Mouse (Mus musculus): Measurements from ENCODE around the gene Osr1. TPM values are rescaled to one million over a fixed set of nuclear protein-coding genes. Genes with fewer than 3 reads are reported as not detected.

Osr1 gene
- polyA plus RNA-seq, 1 experiment from 2014 or later: 15.6 TPM

GRCm38 (mm10) chr12:9582248-9582995 is 12.5 kb downstream of the Osr1 start:
- Histone ChIP-seq H3K36me3 (ENCODE audit: control insufficient read depth, insufficient read depth, low read length) (no peaks in the 10 kb centered on the region), H3K4me3 (ENCODE audit: low read depth, low read length) (no peak overlapping the region), H3K9ac (ENCODE audit: low read length) (no peak overlapping the region), H3K27ac (ENCODE audit: low read depth, low read length) (no peak overlapping the region), H3K9me3 (ENCODE audit: control insufficient read depth, low read length) (no peaks in the 10 kb centered on the region), H3K4me1 (ENCODE audit: control insufficient read depth, insufficient read depth, low read length) (no peaks in the 10 kb centered on the region), H3K27me3 (ENCODE audit: control insufficient read depth, insufficient read depth, low read length) (peaks cover 71% of the 10 kb centered on the region), H3K4me2 (no peak overlapping the region)
- peak; percentile 89 for DNase-seq (ENCODE audit: low spot score, missing footprints)
- no peak for ATAC-seq (ENCODE audit: low FRiP score)
- WGBS: 3% methylated on average over 14 of the region's 14 CpGs

- Histone ChIP-seq H3K9ac (ENCODE audit: low read length) (no peak overlapping the region), H3K36me3 (ENCODE audit: control insufficient read depth, insufficient read depth, low read length) (no peaks in the 10 kb centered on the region), H3K4me1 (ENCODE audit: control insufficient read depth, insufficient read depth, low read length) (no peaks in the 10 kb centered on the region), H3K4me3 (ENCODE audit: low read depth, low read length) (no peak overlapping the region), H3K9me3 (ENCODE audit: control insufficient read depth, low read length) (no peaks in the 10 kb centered on the region), H3K27me3 (ENCODE audit: control insufficient read depth, insufficient read depth, low read length) (peaks cover 61% of the 10 kb centered on the region), H3K27ac (ENCODE audit: low read depth, low read length) (no peak overlapping the region), H3K4me2 (no peak overlapping the region)
- DNase-seq (ENCODE audit: low spot score, missing footprints): no peak
- 13% methylated on average over 2 of the region's 2 CpGs for WGBS
- ATAC-seq (ENCODE audit: low FRiP score): no peak
These were observed 13.5 kb downstream of the Osr1 start for GRCm38 (mm10) chr12:9583380-9583779.

DNA sequence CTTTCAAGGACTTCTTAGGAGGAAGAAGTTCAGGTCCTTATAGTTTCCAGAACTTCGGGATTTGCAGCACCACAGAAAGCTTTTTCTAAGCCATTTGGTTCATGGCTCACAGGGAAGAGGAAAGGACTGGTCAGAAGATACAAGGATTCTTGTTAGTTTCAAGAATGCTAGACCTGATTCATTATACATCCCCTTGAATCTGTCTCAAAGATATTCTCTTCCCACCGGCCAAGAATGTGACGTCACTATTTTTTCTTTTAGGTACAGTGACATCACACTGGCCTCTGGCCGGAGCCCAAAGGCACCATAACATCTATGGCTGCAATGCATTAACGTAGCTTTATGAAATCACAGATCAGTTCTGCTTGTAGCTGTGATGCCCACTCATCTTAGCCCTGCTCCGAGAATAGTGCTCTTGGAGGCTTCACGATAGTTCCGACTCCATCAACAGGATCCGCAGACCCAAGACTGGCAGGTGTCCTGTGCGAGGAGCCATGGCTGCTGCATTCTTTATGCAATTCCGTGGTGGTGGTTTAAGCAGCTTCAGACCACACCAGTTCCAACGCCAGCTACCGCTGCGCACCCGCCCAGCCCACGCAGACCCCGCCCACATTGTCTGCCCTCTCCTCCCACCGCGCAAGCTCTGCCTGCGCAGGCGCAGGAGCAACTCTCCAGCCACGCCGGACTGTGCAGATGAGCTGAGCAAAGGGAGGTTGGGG is 14.6 kb downstream of the Osr1 start:
- Histone ChIP-seq H3K36me3 (ENCODE audit: control insufficient read depth, insufficient read depth, low read length) (no peaks in the 10 kb centered on the region), H3K27me3 (ENCODE audit: control insufficient read depth, insufficient read depth, low read length) (peaks cover 50% of the 10 kb centered on the region)
- WGBS: under 1% methylated on average over 23 of the region's 23 CpGs

GRCm38 (mm10) chr12:9585085-9585453 is 15.2 kb downstream of the Osr1 start:
- H3K9me3 ChIP-seq (ENCODE audit: control insufficient read depth, low read length): no peaks in the 10 kb centered on the region
- H3K27ac ChIP-seq (ENCODE audit: low read depth, low read length): no peak overlapping the region
- H3K9ac ChIP-seq (ENCODE audit: low read length): peak overlapping the region; percentile 56
- H3K4me3 ChIP-seq (ENCODE audit: low read depth, low read length): peak overlapping the region; percentile 34
- WGBS: 4% methylated on average over 7 of the region's 7 CpGs
- H3K4me2 ChIP-seq: peak overlapping the region; percentile 57
- peak; percentile 63 for ATAC-seq (ENCODE audit: low FRiP score)
- peaks cover 45% of the 10 kb centered on the region for H3K27me3 ChIP-seq (ENCODE audit: control insufficient read depth, insufficient read depth, low read length)
- no peaks in the 10 kb centered on the region for H3K4me1 ChIP-seq (ENCODE audit: control insufficient read depth, insufficient read depth, low read length)
- no peak for DNase-seq (ENCODE audit: low spot score, missing footprints)
- H3K36me3 ChIP-seq (ENCODE audit: control insufficient read depth, insufficient read depth, low read length): no peaks in the 10 kb centered on the region

More for the DNA sequence above, 14.6 kb downstream of the Osr1 start:
- H3K4me3 ChIP-seq (ENCODE audit: low read depth, low read length): peak overlapping the region; percentile 34
- no peaks in the 10 kb centered on the region for H3K4me1 ChIP-seq (ENCODE audit: control insufficient read depth, insufficient read depth, low read length)
- H3K9me3 ChIP-seq (ENCODE audit: control insufficient read depth, low read length): no peaks in the 10 kb centered on the region
- H3K27ac ChIP-seq (ENCODE audit: low read depth, low read length): no peak overlapping the region
- H3K4me2 ChIP-seq: peak overlapping the region; percentile 57
- ATAC-seq (ENCODE audit: low FRiP score) (peak; percentile 95), DNase-seq (ENCODE audit: low spot score, missing footprints) (peak; percentile 95)
- H3K9ac ChIP-seq (ENCODE audit: low read length): peak overlapping the region; percentile 56

DNA sequence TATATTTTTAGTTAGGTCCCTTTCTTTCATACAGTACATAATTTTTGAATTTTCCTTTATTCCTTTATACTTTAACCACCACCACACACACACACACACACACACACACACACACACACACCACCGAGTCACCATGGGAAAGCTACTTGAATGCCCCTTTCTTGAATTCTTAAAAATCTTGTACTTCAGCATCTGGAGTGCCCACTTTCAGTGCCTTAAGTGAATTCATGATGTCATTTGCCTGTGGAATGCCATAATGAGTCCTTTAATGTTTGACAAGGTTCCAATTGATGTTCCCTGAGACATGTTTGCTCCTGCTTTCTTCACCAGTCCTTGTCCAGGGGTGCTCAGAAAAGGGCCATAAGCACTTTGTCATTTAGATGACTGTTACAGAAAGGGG is 17.8 kb downstream of the Osr1 start:
- H3K4me2 ChIP-seq: no peak overlapping the region
- DNase-seq (ENCODE audit: low spot score, missing footprints) (no peak), ATAC-seq (ENCODE audit: low FRiP score) (no peak)
- no peaks in the 10 kb centered on the region for H3K36me3 ChIP-seq (ENCODE audit: control insufficient read depth, insufficient read depth, low read length)
- no peak overlapping the region for H3K9ac ChIP-seq (ENCODE audit: low read length)
- no peaks in the 10 kb centered on the region for H3K4me1 ChIP-seq (ENCODE audit: control insufficient read depth, insufficient read depth, low read length)
- no peak overlapping the region for H3K27ac ChIP-seq (ENCODE audit: low read depth, low read length)
- H3K27me3 ChIP-seq (ENCODE audit: control insufficient read depth, insufficient read depth, low read length): peaks cover 18% of the 10 kb centered on the region
- no peaks in the 10 kb centered on the region for H3K9me3 ChIP-seq (ENCODE audit: control insufficient read depth, low read length)
- 93% methylated on average over 1 of the region's 1 CpGs for WGBS
- H3K4me3 ChIP-seq (ENCODE audit: low read depth, low read length): no peak overlapping the region

DNA sequence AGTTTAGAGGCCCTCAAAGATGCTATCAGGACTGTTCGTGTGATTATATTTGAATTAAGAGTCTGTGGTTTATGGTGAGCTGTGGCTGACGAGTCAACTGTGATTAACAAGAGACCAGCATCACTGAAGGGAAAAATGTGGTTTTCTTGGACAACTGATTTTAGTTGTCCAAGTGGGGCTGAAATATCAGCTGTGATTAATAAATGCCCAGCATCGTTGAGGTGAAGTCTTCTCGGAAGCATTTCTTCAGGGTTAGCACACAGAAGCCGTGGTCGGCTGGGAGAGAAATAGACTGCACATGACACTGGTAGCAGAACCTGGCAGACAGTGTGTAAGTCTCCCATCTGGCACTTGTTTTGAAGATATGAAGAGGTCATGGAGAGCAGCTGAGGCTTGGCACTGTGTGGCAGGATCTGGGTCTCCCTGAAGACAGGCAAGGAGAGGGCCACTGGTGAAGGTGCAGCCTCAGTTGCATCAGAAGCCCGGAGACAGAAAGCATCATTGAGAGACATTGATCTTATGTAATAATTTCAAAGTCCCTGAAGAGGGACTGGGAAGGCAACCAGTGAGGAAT is 19.7 kb downstream of the Osr1 start:
- no peaks in the 10 kb centered on the region for H3K4me1 ChIP-seq (ENCODE audit: control insufficient read depth, insufficient read depth, low read length)
- H3K4me3 ChIP-seq (ENCODE audit: low read depth, low read length): no peak overlapping the region
- ATAC-seq (ENCODE audit: low FRiP score) (no peak), DNase-seq (ENCODE audit: low spot score, missing footprints) (no peak)
- no peak overlapping the region for H3K4me2 ChIP-seq
- H3K27me3 ChIP-seq (ENCODE audit: control insufficient read depth, insufficient read depth, low read length): no peaks in the 10 kb centered on the region; the same call in 1 of the 2 replicates
- no peaks in the 10 kb centered on the region for H3K9me3 ChIP-seq (ENCODE audit: control insufficient read depth, low read length)
- H3K27ac ChIP-seq (ENCODE audit: low read depth, low read length): no peak overlapping the region
- 77% methylated on average over 7 of the region's 7 CpGs for WGBS
- H3K9ac ChIP-seq (ENCODE audit: low read length): no peak overlapping the region
- no peaks in the 10 kb centered on the region for H3K36me3 ChIP-seq (ENCODE audit: control insufficient read depth, insufficient read depth, low read length)

- Histone ChIP-seq H3K4me3 (ENCODE audit: low read depth, low read length) (no peak overlapping the region), H3K4me1 (ENCODE audit: control insufficient read depth, insufficient read depth, low read length) (no peaks in the 10 kb centered on the region), H3K36me3 (ENCODE audit: control insufficient read depth, insufficient read depth, low read length) (no peaks in the 10 kb centered on the region), H3K27me3 (ENCODE audit: control insufficient read depth, insufficient read depth, low read length) (no peaks in the 10 kb centered on the region), H3K4me2 (no peak overlapping the region), H3K9ac (ENCODE audit: low read length) (no peak overlapping the region), H3K27ac (ENCODE audit: low read depth, low read length) (no peak overlapping the region), H3K9me3 (ENCODE audit: control insufficient read depth, low read length) (no peaks in the 10 kb centered on the region)
- no peak for ATAC-seq (ENCODE audit: low FRiP score)
- 69% methylated on average over 3 of the region's 3 CpGs for WGBS
- DNase-seq (ENCODE audit: low spot score, missing footprints): no peak
These were observed 21.2 kb downstream of the Osr1 start for GRCm38 (mm10) chr12:9591141-9591540.

GRCm38 (mm10) chr12:9598219-9598618 is 28.3 kb downstream of the Osr1 start:
- Histone ChIP-seq H3K4me3 (ENCODE audit: low read depth, low read length) (no peak overlapping the region), H3K4me1 (ENCODE audit: control insufficient read depth, insufficient read depth, low read length) (no peaks in the 10 kb centered on the region), H3K36me3 (ENCODE audit: control insufficient read depth, insufficient read depth, low read length) (no peaks in the 10 kb centered on the region), H3K27ac (ENCODE audit: low read depth, low read length) (no peak overlapping the region), H3K9me3 (ENCODE audit: control insufficient read depth, low read length) (no peaks in the 10 kb centered on the region), H3K27me3 (ENCODE audit: control insufficient read depth, insufficient read depth, low read length) (no peaks in the 10 kb centered on the region), H3K9ac (ENCODE audit: low read length) (no peak overlapping the region), H3K4me2 (no peak overlapping the region)
- no peak for ATAC-seq (ENCODE audit: low FRiP score)
- no peak for DNase-seq (ENCODE audit: low spot score, missing footprints)

All from midbrain, embryonic 11.5 days (tissue).